Mouse (Mus musculus) liver, embryonic 13.5 days (tissue): Measurements from ENCODE around the gene A430005L14Rik. TPM values are rescaled to one million over a fixed set of nuclear protein-coding genes. Genes with fewer than 3 reads are reported as not detected.
A peak's percentile ranks its signal among the peaks of the same experiment; 100 is the strongest.

Source experiments
- ATAC-seq: fragments of 200-750 bp; cut with Nextera tagmentation; 2 replicates; pipeline ENCODE4 v1.8.0; 2017; ENCODE audit warnings: low read depth, mild to moderate bottlenecking, moderate number of reproducible peaks, moderate library complexity
- DNase-seq: peaks from one replicate; pipeline ENCODE4 v3.0.0; 2022
- H3K27ac ChIP-seq: fragments of 300-500 bp; sonication (generic); 2 replicates; pipeline ENCODE4 v1.5.1; 2015; ENCODE audit warnings: moderate library complexity, mild to moderate bottlenecking, inconsistent platforms
- H3K27me3 ChIP-seq: fragments of 300-500 bp; sonication (generic); 2 replicates; pipeline ENCODE4 v1.6.1; 2015; ENCODE audit warnings: mild to moderate bottlenecking, inconsistent platforms
- H3K36me3 ChIP-seq: fragments of 300-500 bp; sonication (generic); 2 replicates; pipeline ENCODE4 v1.6.1; 2015; ENCODE audit warnings: mild to moderate bottlenecking, inconsistent platforms
- H3K4me1 ChIP-seq: fragments of 300-500 bp; sonication (generic); replicated peaks from 2 replicates; pipeline ENCODE4 v1.6.1; 2015; ENCODE audit warnings: inconsistent platforms
- H3K4me2 ChIP-seq: fragments of 300-500 bp; sonication (generic); 2 replicates; pipeline ENCODE4 v1.6.1; 2015; ENCODE audit warnings: inconsistent platforms, mild to moderate bottlenecking, moderate library complexity
- H3K4me3 ChIP-seq: fragments of 300-500 bp; sonication (generic); replicated peaks from 2 replicates; pipeline ENCODE4 v1.5.1; 2015; ENCODE audit warnings: mild to moderate bottlenecking, inconsistent platforms
- H3K9ac ChIP-seq: fragments of 300-500 bp; sonication (generic); 2 replicates; pipeline ENCODE4 v1.6.1; 2015; ENCODE audit warnings: mild to moderate bottlenecking, inconsistent platforms
- H3K9me3 ChIP-seq: fragments of 300-500 bp; sonication (generic); replicated peaks from 2 replicates; pipeline ENCODE4 v1.6.1; 2016; ENCODE audit warnings: inconsistent platforms
- WGBS: fragments of 180-500 bp; shearing (Covaris S2); methylation state at CpG from one replicate; pipeline ENCODE4 v1.1.7; 2015; ENCODE audit not compliant: insufficient replicate concordance; 5-methylcytosine and 5-hydroxymethylcytosine counted together
- polyA plus RNA-seq: library from polyadenylated mRNA; unstranded; fragments of >200 nt; fragmentation: Nextera tagmentation; extraction: Ambion mirVana; gene quantifications from 2 replicates; pipeline ENCODE4 v1.2.1, GENCODE M21; 2015

Gene A430005L14Rik
- polyA plus RNA-seq, 1 experiment from 2014 or later, result 67.8 TPM

DNA sequence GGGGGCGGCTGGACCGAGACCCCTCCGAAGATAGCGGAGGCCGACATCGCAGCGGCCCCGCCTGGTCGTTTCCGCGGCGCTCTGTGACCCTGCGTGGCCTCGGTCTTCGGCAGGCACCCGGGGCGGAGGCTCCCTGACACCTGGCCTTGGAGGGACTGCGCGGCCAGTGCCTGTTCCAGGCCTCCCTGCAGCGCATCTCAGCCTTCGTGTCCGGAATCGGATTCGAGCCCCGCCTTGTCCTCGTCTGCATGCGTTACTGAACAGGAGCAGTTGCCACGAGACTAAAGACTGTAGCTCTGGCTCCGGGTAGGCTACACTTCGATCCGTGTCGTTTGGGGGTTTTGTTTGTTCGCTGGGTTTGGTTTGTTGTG, 18.2 kb downstream of the A430005L14Rik start:
- Histone ChIP-seq H3K27ac (peak overlapping the region; percentile 63; the same call in 1 of the 2 replicates), H3K4me2 (peak overlapping the region; percentile 84), H3K9ac (peak overlapping the region; percentile 89), H3K36me3 (peaks cover 36% of the 10 kb centered on the region), H3K27me3 (no peaks in the 10 kb centered on the region), H3K4me1 (peaks cover 42% of the 10 kb centered on the region), H3K9me3 (no peaks in the 10 kb centered on the region), H3K4me3 (peak overlapping the region; percentile 82)
- under 1% methylated on average over 33 of the region's 33 CpGs for WGBS
- peak; percentile 76 for ATAC-seq
- no peak for DNase-seq

- H3K9me3 ChIP-seq, result no peaks in the 10 kb centered on the region
- ATAC-seq (no peak), DNase-seq (no peak)
- peaks cover 36% of the 10 kb centered on the region for H3K36me3 ChIP-seq
- no peaks in the 10 kb centered on the region for H3K27me3 ChIP-seq
- H3K9ac ChIP-seq, result peak overlapping the region; percentile 89
- peaks cover 42% of the 10 kb centered on the region for H3K4me1 ChIP-seq
- H3K27ac ChIP-seq, result no peak overlapping the region
- 30% methylated on average over 6 of the region's 6 CpGs for WGBS
- peak overlapping the region; percentile 82 for H3K4me3 ChIP-seq
- H3K4me2 ChIP-seq, result peak overlapping the region; percentile 84
Observed at GRCm38 (mm10) chr4:153975768-153976167, 18.7 kb downstream of the A430005L14Rik start.

GRCm38 (mm10) chr4:153979243-153979642, 22.2 kb downstream of the A430005L14Rik start:
- DNase-seq (no peak), ATAC-seq (no peak)
- no peak overlapping the region for H3K4me3 ChIP-seq
- H3K36me3 ChIP-seq, result peaks cover 55% of the 10 kb centered on the region
- H3K9ac ChIP-seq, result no peak overlapping the region
- H3K27me3 ChIP-seq, result no peaks in the 10 kb centered on the region
- 78% methylated on average over 10 of the region's 10 CpGs for WGBS
- H3K27ac ChIP-seq, result no peak overlapping the region
- no peaks in the 10 kb centered on the region for H3K9me3 ChIP-seq
- no peak overlapping the region for H3K4me2 ChIP-seq
- peaks cover 28% of the 10 kb centered on the region for H3K4me1 ChIP-seq

GRCm38 (mm10) chr4:153980470-153980869, 23.4 kb downstream of the A430005L14Rik start:
- ATAC-seq (no peak), DNase-seq (no peak)
- H3K4me1 ChIP-seq, result peaks cover 23% of the 10 kb centered on the region
- no peak overlapping the region for H3K4me3 ChIP-seq
- no peak overlapping the region for H3K4me2 ChIP-seq
- H3K27me3 ChIP-seq, result no peaks in the 10 kb centered on the region
- no peak overlapping the region for H3K27ac ChIP-seq
- no peaks in the 10 kb centered on the region for H3K9me3 ChIP-seq
- H3K9ac ChIP-seq, result no peak overlapping the region
- WGBS, result 84% methylated on average over 11 of the region's 11 CpGs
- peaks cover 67% of the 10 kb centered on the region for H3K36me3 ChIP-seq

DNA sequence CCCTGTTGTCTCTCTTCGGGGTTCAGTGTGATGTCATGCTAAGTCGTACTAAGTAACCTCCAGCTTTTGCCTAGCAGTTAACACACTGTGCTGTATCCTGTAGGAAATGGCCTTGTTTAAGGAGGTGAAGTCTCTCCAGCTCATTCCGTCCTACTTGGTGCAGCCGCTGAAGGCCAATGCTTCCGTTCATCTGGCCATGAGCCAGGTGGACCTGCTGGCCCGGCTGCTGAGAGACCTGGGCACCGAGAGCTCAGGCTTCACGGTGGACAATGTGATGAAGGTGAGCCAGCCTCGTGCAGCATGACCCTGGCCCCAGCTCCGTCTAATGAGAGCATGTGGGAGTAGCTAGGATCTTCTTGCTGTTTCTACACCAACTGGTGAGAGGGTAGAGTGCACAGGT, 35.7 kb downstream of the A430005L14Rik start:
- H3K36me3 ChIP-seq, result peaks cover 86% of the 10 kb centered on the region
- no peaks in the 10 kb centered on the region for H3K27me3 ChIP-seq
- DNase-seq (no peak), ATAC-seq (no peak)
- H3K27ac ChIP-seq, result no peak overlapping the region
- 83% methylated on average over 10 of the region's 10 CpGs for WGBS
- no peak overlapping the region for H3K9ac ChIP-seq
- no peak overlapping the region for H3K4me3 ChIP-seq
- H3K4me1 ChIP-seq, result no peaks in the 10 kb centered on the region
- no peaks in the 10 kb centered on the region for H3K9me3 ChIP-seq
- no peak overlapping the region for H3K4me2 ChIP-seq

- Histone ChIP-seq H3K27me3 (no peaks in the 10 kb centered on the region), H3K9me3 (no peaks in the 10 kb centered on the region), H3K9ac (no peak overlapping the region), H3K27ac (no peak overlapping the region), H3K36me3 (peaks cover 85% of the 10 kb centered on the region), H3K4me1 (no peaks in the 10 kb centered on the region), H3K4me3 (no peak overlapping the region), H3K4me2 (no peak overlapping the region)
- WGBS, result 85% methylated on average over 8 of the region's 8 CpGs
- DNase-seq (no peak), ATAC-seq (no peak)
Observed at GRCm38 (mm10) chr4:153993505-153993904, 36.5 kb downstream of the A430005L14Rik start.

- H3K27me3 ChIP-seq, result no peaks in the 10 kb centered on the region
- no peak for ATAC-seq
- H3K27ac ChIP-seq, result no peak overlapping the region
- no peak overlapping the region for H3K4me2 ChIP-seq
- H3K9ac ChIP-seq, result no peak overlapping the region
- no peak overlapping the region for H3K4me3 ChIP-seq
- no peak for DNase-seq
- peaks cover under 1% of the 10 kb centered on the region; the same call in 1 of the 2 replicates for H3K4me1 ChIP-seq
- peaks cover 54% of the 10 kb centered on the region for H3K36me3 ChIP-seq
- WGBS, result 82% methylated on average over 5 of the region's 5 CpGs
- H3K9me3 ChIP-seq, result no peaks in the 10 kb centered on the region
Observed at GRCm38 (mm10) chr4:154005488-154005887, 48.5 kb downstream of the A430005L14Rik start.

DNA sequence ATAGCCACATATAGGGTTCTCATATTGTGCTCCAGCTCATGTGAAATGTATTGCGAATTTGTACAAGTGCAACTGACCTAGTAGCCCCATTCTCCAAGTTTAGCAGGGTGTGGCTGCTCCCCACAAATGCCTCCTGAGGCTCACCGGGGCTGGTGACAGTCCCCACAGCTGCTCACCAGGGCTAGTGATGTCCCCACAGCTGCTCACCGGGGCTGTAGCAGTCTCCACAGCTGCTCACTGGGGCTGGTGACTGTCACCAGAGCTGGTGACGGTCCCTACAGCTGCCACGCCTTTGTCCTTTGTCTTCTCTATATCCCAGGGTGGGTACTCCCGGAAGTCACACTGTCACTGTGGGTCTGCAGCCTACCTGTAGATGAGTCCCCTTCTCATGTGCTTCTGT, 49.2 kb downstream of the A430005L14Rik start:
- WGBS, result 75% methylated on average over 6 of the region's 6 CpGs

GRCm38 (mm10) chr4:154007759-154008158, 50.7 kb downstream of the A430005L14Rik start:
- no peak for DNase-seq

More for the DNA sequence above, 49.2 kb downstream of the A430005L14Rik start:
- ATAC-seq, result no peak
- Histone ChIP-seq H3K36me3 (peaks cover 54% of the 10 kb centered on the region), H3K4me2 (no peak overlapping the region), H3K27ac (no peak overlapping the region), H3K4me1 (peaks cover 8% of the 10 kb centered on the region), H3K27me3 (no peaks in the 10 kb centered on the region), H3K4me3 (no peak overlapping the region), H3K9me3 (no peaks in the 10 kb centered on the region), H3K9ac (no peak overlapping the region)
- DNase-seq, result no peak

DNA sequence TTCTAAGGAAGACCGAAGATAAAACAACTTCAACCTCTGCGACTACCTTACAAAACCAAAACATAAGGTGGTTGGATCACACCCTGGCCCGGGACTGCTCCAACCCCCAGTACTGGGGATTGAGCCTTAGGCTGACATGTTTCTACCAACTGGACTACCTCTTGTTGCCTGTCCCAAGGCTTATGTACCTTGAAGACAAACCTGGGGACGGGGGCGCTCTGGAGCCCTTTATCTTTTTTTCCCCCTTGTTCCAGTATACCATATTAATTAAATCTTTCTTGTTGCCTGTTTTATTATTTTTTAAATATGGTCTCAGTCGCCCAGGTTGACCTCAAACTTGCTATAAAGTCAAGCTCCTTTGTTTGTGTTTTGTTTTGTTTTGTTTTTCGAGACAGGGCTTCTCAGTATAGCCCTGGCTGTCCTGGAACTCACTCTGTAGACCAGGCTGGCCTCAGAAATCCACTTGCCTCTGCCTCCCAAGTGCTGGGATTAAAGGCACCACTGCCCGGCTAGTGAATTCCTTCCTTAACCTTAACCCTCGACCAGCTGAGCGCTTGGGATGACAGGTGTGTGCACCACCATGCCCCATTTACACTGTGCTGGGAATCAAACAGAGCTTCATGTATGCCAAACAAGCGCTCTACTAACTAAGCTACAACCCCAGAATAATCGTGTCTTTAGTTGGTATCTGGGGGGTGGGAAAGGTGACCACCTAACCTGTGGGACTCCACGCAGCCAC, 54.0 kb downstream of the A430005L14Rik start:
- Histone ChIP-seq H3K36me3 (peaks cover 40% of the 10 kb centered on the region), H3K9ac (peak overlapping the region; percentile 97), H3K27me3 (no peaks in the 10 kb centered on the region), H3K4me2 (peak overlapping the region; percentile 86), H3K27ac (peak overlapping the region; percentile 81), H3K9me3 (no peaks in the 10 kb centered on the region), H3K4me1 (peaks cover 40% of the 10 kb centered on the region), H3K4me3 (peak overlapping the region; percentile 100)
- ATAC-seq, result peak; percentile 53
- 25% methylated on average over 13 of the region's 13 CpGs for WGBS
- no peak for DNase-seq

More at GRCm38 (mm10) chr4:154007759-154008158, 50.7 kb downstream of the A430005L14Rik start:
- no peak for ATAC-seq
- Histone ChIP-seq H3K36me3 (peaks cover 43% of the 10 kb centered on the region), H3K9me3 (no peaks in the 10 kb centered on the region), H3K4me3 (no peak overlapping the region), H3K9ac (no peak overlapping the region), H3K4me2 (no peak overlapping the region), H3K27ac (no peak overlapping the region), H3K4me1 (peaks cover 16% of the 10 kb centered on the region), H3K27me3 (no peaks in the 10 kb centered on the region)
- 77% methylated on average over 4 of the region's 4 CpGs for WGBS
